Mouse (Mus musculus) frontal cortex, postnatal 14 days (tissue): ENCODE results near the gene Wrap53.

ENCODE experiments used
- DNase-seq, 2 experiments: peaks; one replicate each; pipeline ENCODE4 v3.0.0; 2022; ENCODE audit warnings: low spot score in 2 of 2

Wrap53 gene

DNA sequence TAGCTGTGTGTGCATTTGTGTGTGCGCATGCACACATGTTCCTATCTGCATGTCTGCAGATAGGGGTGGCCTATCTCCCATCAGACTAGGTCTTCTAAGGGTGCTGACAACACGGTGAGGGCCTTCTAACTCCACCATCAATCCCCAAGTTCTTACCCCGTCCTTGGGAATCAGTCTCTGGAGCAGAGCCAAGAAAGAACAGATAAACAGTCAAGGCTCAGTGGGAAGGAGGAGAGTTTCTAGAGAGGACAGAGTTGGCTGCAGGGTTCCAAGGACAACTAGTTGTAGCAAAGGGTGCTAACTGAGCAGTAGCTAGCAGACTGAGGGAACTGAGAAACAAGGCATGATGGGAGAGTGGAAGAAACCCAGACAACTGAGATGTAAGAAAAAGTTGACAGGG is 21.7 kb upstream of the Wrap53 start:
- DNase-seq = no peak

DNA sequence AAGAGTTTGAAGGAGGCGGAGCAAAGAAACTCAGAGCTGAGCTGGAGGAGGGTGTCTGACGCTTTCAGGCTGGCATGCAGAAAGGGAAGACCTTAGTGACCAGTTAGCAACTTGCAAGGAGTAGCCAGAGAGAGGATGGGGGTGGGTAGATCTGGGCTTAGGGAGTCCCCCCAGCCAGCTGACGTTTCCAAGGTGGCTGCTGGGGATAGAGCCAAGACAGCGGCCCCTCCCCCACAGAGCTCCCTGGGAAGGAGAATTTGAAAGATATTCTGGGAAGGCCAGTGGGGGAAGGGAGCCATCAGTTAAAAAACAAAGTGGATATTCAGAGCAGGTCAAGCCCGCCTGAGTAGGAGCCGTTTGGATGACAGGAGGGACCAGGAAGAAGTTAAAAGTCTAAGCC is 20.0 kb upstream of the Wrap53 start:
- peak; percentile 58 to 73 for DNase-seq

DNA sequence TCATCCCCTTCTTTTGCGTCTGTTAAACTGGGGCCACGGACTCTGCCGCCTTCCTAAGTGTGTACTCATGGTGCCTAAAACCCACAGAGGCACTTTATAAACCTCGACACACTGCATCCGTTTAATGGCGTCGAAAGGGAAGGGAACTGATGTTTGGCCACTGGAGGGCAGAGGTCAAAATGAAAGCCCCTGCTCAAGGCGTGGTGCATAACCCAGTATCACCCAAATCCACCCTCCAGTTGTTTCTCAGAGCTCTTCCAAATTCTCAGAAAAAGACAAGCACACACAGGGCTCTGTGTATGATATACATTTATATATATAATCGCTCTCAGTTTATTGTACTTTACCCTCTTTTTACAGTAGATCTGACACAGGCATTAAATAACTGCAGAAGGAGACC is 19.4 kb upstream of the Wrap53 start:
- no peak for DNase-seq

DNA sequence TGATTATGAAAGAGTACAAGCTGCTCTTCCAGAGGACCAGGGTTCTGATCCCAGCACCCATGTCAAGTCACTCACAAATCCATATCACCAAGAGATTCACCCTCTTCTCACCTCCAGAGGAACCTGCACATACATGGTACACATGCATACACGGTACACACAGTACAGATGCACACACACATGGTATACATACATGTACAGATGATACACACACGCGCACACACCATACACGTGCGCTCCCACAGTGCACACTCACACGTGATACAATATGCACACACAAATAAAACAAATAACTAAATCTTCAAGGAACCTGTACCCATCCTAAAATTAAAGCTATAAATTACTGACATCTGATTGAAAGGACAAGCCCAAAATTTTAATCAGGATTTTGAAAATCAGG is 14.8 kb upstream of the Wrap53 start:
- DNase-seq = no peak

DNA sequence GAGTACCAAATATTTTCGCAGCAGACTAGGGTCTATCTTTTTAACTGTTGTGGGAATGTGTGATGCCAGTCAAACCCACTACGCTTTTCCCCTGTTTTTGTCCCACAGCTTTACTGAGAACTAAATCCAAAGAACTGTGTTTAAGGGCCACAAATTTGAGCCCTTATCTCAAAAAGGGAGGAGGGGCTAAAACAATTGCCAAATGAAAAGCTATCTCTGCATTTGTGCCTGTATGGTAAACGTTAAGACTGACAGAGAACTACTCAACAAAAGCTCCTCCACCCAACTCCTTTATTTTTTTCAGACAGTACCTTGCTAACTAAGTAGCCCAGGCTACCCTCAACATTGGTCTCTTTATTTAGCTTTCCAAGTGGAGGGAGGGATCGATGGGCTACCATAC is 12.7 kb upstream of the Wrap53 start:
- no peak for DNase-seq

DNA sequence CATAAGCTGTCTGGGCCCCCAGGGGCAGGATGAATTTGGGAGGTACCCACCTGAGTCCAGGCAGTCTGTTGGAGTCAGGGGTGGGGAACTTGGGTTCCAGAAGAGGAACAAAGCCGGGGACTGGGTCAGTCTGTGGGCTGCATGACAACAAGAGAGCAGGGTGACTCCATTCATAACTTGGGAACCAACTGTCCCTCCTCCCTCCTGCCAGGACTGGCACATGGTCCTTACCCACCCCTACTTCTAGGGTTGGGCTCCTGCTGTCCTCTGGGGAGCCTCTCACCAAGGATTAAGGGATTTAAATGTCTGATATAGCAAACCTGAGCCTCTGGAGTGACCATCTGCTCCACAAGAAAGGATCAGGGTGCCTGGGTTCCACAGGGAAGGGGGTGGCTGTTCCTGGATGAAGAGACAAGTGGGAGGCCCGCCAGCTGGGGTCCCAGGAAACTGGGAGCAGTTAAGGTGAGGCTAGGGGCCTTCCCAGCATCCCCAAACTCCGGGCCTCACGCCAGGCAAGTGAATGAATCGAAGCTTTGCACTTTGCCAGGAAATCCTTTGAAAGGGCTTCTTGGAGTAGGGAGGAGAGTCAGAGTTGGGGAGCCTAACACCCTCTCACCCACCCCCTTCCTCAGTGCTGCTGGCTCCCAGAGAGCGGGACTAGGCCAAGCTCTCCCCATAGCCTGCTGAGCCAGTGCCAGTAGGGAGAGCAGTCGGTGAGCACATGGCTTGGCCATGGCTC is 12.0 kb upstream of the Wrap53 start:
- peak; percentile 59 to 80 for DNase-seq

DNA sequence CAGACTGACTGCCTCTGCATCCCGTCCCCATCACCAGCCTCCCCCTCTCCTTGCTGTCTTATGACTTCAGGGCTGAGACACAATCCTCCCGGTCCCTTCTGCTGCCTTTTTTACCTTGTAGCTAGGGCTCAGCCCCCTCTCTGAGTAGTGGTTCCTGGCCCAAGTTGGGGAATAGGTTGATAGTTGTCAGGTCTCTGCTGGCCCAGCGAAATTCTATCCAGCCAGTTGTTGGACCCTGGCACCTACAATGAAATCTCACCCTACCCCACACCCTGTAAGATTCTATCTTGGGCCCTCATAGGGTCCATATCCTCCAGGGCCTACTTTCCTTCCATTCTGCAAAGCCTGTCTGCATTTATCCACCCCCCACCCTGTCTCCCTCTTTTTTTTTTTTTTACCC is 11.4 kb upstream of the Wrap53 start:
- no peak for DNase-seq

DNA sequence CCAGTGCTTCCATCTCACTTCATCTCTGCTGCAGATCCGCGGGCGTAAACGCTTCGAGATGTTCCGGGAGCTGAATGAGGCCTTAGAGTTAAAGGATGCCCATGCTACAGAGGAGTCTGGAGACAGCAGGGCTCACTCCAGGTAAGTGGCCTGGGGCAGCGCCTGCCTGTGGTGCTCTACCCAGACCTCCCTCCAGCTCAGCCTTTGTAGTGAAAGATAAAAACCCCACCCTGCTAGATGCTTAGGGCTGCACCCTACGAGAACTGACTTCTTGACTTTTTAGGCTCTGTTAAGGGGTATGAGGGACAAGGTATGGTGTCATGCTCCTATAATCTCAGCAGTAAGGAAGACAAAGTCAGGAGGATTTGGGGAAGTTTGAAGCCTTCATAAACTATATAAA is 10.6 kb upstream of the Wrap53 start:
- DNase-seq = no peak

DNA sequence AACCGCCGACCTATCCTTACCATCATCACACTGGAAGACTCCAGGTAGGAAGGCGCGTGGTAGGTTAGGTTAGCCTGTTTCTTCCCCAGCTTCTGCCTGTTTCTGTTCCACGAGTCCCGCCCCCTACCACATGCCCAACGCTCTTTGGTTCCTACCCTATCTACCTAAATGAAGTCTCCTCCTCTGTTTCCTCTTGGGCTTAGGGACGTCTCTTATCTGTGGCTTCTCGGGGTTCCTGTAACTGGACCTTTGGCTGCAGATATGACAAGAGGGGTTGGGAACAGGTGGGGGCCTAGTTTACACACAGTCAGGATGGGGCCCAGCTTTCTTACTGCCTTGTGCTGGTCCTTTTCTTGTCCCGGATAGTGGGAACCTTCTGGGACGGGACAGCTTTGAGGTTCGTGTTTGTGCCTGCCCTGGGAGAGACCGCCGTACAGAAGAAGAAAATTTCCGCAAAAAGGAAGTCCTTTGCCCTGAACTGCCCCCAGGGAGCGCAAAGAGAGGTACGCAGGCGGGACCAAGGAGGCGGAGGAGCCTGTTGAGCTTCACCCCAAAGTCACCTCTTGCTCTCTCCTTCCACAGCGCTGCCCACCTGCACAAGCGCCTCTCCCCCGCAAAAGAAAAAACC is 9.3 kb upstream of the Wrap53 start:
- DNase-seq = no peak

DNA sequence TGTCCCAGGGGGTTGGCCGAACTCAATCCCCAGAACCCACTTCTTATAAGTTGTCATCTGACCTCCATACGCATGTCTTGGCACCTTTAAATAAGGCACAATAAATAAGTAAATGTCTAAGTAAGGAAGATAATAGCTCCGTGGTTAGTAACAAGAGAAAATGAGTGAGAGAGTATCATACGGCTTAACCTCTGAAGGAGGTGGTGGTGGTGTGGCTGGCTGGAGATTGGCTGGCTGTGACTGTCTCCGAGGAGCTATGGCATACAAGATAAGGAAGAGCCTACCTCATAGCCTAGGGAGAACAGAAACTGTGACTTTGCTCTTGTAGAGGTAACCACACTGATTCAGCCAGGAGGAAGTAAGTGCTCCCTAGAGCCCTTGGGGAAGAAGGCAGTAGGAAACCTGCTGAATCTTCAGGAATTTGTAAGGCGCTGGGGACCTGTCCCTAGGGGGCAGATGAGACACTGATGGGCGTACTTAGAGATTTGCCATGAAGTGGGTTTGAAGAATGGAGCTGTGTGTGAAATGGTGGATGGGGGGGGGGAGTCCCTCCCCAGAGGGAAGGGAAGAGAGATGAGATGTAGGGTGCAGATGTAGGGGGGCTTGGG is 5.8 kb upstream of the Wrap53 start:
- no peak for DNase-seq

DNA sequence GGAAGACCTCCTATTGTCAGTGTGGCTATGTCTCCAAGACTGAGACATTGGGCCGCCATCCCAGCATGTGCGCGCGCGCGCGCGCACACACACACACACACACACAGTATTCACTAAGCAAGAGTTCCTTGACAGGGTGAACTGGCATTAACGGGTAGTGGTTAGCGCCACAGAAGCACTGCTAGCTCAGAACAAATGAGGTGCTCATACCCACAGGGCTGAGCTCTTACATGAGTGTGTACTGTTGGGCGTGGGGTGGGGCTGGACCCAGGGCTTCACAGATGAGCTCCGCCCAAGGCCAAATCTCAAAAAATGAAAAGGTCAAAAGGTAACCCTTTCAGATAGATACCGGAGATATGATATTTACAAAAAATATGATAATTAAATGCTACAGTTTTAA is 4.9 kb upstream of the Wrap53 start:
- DNase-seq = no peak

DNA sequence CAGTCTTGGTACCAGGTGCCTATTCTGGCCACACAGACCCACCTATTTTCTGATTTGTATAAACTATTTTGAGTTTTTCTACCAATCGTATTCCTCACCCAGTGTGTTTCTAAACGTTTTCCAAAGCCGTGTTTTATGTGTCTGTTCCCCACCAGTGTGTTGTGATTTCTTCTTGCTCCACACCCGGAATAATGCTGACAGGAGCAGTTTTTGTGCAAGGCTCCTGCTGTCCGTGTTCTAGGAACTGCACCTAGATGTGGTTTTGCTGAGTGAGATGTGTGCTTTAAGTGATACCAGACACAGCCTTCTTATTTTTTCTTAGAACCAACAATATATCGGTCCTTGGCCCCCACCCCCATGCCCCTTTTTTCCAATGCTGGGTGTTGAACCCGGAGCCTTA is 4.0 kb upstream of the Wrap53 start:
- no peak for DNase-seq

DNA sequence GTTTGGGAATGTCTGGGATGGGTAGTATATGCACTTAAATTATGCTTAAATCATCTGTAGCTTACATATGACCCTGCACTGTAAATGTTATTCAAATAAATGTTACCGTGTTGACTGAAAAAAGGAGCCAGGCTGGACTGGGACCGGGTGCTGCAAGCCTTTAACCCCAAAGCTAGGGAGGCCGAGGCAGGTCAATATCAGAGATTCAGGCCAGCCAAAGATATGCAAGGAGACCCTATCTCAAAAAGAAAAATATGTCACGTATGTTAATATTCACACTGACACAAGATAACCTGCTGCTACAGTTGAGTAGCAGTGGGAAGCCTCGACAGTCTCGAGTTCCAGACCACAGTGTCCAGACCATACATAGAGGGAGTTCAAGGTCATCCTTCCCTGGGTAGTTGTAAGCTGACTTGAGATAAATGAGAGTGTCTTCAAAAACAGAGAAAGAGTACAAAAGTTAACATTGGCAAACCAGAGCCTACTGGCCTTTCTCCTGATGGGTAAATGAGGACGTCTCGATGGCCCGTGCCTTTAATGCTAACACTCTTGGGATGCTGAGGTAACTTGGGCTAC is 2.3 kb upstream of the Wrap53 start:
- DNase-seq = no peak

DNA sequence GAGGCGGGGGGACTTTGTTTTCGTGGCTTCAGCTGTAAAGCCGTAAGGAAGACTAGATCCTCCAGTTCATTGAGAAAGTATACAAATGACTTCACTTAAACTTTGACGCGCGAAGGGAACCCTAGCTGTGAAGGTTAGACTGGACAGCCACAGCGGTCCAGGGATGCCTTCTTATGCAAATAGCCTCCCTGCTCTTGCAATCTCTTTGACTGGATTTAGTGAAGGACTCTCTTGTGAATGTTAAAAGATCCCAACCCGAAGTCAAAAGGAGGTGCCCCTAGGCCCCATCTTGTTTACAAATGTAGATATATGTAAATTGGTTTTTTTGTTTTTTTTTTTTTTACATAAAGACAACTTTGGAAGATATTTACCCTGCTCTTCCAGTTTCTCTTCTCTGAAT is 1.8 kb upstream of the Wrap53 start:
- DNase-seq = no peak

DNA sequence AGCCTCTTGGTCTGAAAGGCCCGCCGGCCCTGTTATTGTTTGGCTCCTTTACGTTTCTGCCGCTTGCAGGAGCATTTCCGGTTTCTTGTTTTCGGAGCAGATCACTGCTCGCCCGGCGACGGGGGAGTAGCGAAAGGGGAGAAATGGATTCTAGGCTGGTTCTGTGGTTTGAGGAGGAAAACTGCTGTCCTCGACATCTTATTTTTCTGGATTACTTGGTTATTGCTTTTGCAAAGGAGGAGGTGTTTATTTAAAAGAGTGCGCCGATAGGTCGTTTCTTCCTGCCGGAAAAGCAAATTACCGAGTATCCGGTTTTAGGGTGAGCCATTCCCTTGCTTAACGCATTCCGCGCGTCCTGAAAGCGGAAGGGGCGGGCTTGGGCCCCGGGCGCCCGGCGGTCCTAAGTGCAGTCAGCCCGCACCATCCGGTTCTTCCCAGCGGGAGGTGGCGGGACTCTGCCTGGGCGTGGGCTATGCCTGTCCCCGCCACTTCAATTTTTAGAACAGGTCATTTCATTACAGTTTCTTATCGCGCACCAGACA is 1.2 kb upstream of the Wrap53 start:
- peak; percentile 81 to 84 for DNase-seq

DNA sequence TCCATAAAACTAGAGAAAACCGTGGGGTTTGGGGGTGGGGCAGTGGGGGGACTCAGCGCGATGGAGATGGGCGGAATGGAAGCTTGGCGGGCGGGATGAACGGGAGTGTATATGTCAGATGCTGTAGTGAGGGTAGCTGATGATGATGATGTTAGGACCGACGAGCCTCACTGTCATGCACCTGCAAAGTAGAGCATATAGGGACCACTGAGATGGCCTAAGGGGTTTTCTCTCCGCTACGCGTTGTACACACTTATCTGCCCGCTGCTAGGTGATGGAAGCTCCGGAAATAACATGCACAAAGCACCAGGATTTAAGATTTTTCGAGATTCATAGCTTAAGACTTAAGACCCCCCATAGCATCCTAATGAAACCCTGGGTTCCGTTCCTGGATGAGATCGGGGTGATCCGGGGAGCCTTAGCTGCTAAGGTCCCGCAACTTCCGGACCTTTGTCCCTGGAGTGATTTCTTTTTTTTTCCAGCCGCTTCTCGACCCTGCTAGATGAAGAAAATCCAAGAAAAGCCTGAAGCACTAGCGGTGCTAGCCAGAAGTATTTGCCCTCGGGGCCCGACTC is 604 bp upstream of the Wrap53 start:
- no peak for DNase-seq

DNA sequence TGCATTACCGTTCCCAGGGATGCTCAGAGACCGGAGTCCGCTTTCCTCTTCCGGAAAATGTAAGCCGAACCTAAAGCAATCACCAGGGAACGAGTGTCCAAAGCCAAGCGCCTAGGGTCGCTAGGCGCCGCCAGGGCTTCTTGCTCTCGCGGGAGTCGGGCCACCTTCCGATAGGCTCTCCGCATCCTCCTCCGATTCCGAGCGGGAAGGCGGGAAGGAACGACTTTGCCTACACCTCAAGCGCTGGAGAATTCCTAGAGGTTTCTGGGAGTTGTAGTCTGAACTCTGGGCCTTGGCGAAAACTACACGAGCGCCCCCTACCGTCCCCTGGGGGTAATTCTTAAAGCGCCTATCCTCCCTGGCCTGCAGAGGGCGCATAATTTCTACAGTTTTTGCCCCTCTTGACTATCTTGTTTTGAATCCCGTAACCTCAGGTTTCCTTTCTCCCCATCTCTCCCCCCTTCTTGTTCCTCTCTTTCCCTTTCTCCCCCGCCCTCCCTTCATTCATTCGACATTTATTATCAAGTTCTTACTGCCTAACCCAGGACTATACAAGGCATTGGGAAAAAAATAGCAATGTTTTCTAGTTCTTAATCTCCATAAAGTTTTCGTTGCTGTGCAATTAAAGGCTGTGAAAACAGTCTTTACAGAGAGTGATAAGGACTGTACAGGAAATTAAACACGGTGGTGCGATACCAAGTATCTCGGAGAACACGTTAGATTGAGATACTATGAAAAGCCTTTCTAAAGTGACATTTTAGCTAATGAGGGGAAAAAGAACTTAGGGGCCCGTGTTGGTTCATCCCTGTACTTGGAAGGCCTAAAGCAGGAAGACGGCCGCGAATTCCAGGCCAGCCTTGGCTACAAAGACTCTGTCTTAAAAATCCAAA is 682 bp downstream of the Wrap53 start:
- peak; percentile 97 for DNase-seq

DNA sequence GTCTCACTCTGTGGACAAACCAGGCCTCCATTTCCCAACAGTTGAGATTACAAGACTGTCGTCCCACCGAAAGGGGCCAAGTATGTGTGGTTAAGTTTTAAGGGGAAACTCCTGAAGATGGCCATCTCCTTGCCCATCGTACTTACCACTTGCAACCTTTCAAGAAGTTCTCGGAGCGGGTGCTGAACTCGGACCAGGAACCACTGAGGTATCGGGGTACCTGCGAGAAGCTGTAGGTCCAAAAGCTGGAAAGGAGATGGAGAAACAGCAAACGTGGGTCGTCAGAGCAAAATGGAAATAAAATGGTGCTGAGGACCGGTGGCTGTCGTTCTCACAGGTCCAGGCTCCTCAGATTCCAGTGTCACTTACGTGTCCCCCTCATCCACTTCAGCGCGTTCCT is 1.8 kb downstream of the Wrap53 start:
- DNase-seq = no peak

DNA sequence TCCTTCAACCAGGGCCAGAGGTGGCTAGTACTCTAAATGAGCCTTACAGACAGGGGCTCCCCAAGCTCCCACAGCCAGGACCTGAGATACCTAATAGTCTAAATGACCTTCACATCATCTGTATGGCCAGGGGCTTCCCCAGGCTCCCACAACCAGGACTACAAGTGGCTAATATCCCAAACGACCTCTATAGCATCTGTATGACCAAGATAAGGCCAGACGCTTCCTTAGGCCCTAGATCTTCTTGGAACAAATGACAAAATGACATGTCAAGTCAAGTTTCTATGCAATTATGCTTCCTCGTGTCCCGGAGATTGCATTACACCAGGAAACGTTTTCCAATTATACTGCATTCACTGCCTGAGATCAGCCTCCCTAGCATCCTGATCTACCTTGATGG is 3.7 kb downstream of the Wrap53 start:
- no peak for DNase-seq

DNA sequence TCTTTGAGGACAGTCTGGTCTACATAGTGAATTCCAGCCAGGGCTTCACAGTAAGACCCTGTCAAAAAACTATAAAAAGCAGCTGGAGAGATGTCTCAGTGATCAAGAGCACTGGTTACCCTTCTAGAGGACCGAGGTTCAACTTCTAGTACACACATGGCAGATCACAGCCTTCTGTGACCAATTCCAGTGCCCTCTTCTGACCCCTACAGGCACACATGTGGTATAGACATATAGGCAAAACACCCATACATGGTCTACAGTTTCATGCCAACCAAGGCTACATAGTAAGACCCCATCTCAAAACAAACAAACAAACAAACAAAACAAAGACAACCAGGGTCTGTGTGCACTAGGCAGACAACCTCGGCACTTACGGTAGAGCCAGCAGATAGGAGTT is 4.8 kb downstream of the Wrap53 start:
- no peak for DNase-seq

DNA sequence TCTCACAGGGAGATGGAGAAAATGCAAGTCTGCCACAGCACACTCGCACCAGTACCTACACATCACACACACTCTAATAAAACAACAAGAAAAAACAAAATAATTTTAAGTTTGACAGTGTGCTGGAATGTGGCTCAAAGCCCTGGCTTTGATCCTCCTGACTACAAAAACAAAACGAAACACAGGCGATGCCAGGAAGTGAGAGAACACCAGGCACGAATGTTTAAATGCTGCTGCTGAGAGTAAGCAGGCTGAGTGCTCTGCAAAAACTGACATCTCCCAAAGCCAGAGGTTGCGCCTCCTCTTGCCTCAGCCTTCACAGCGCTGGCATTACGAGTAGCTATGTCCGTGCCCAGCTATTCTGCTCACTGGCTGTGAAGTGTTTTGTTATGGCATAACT is 14.9 kb downstream of the Wrap53 start:
- DNase-seq = no peak
